Mouse (Mus musculus): ENCODE measurements around the gene Rheb. TPM values are rescaled to one million over a fixed set of nuclear protein-coding genes. Genes with fewer than 3 reads are reported as not detected.

Rheb gene
- polyA plus RNA-seq, 1 experiment from 2014 or later, result 252 TPM

DNA sequence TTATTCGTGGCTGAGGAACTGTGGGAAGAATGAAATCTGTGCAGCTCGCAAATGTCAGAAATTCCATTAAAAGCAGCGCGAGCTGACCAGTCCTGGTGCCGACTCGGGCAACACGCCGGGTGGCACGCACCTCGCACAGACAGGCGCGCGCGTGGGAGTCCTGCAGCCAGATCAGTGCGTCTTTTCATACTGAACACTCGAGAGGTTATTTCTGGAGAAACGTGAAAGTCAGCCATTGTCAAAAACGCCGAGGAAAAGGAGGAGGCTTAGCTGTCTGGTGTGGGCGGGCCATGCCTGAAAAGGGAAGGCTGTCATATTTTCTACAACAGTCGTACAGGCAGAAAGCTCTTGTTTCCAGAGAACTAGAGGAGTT is 665 bp upstream of the Rheb start:
- WGBS, result 1% methylated on average over 21 of the region's 21 CpGs
- Histone ChIP-seq H3K4me2 (ENCODE audit: low read length) (peak overlapping the region; percentile 71), H3K27me3 (ENCODE audit: insufficient read depth, low read length) (no peaks in the 10 kb centered on the region), H3K27ac (peak overlapping the region; percentile 86), H3K9ac (ENCODE audit: low read depth, low read length) (peak overlapping the region; percentile 51; the same call in 1 of the 2 replicates), H3K9me3 (replicated peaks; ENCODE audit: low read length) (no peaks in the 10 kb centered on the region), H3K36me3 (ENCODE audit: insufficient read depth, low read length) (no peaks in the 10 kb centered on the region), H3K4me1 (replicated peaks; ENCODE audit: insufficient read depth, low read length) (peaks cover 17% of the 10 kb centered on the region; the same call in 1 of the 2 replicates), H3K4me3 (replicated peaks; ENCODE audit: low read depth, low read length) (peak overlapping the region; percentile 31; the same call in 1 of the 2 replicates)
- TF ChIP-seq CTCF (IDR thresholded peaks at IDR 0.05; ENCODE audit: low read depth), result no peak
- no peak for ATAC-seq (replicated peaks; ENCODE audit: low FRiP score, low read depth)
- peak; percentile 66 for DNase-seq (ENCODE audit: low spot score)

DNA sequence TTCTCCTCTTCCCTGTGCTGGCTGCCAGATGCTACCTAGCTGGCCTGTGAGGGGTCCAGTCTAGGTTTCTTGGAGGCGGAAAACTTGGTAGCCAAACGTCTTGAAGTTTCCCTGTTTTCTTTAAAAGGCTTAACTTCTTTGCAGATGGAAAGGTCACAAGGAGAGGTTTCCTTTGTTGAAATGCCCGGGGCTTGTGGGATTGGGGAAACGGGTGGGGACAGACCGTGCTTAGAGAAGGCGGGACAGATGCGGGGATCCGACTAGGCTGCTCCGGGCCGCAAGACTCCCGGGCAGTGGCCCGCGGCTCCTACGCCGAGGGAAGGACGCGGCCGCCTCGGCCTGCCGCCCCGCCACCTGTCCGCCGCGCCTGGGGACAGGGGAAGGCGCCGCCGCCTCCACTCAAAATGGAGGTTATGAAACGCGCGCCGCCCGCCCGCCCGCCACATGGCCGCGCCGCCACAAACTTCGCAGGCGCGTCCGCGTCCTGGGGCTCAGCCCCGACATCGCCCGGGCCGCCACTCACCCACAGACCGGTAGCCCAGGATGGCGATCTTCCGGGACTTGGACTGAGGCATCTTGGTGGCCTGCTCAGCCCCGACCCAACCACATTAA is 656 bp downstream of the Rheb start:
- H3K4me1 ChIP-seq (replicated peaks; ENCODE audit: insufficient read depth, low read length), result peaks cover 27% of the 10 kb centered on the region
- DNase-seq (ENCODE audit: low spot score) (peak; percentile 59), ATAC-seq (replicated peaks; ENCODE audit: low FRiP score, low read depth) (no peak; the same call in 1 of the 2 replicates)
- no peaks in the 10 kb centered on the region for H3K36me3 ChIP-seq (ENCODE audit: insufficient read depth, low read length)
- H3K4me3 ChIP-seq (replicated peaks; ENCODE audit: low read depth, low read length), result peak overlapping the region; percentile 93
- peak overlapping the region; percentile 97 for H3K9ac ChIP-seq (ENCODE audit: low read depth, low read length)
- H3K27me3 ChIP-seq (ENCODE audit: insufficient read depth, low read length), result no peaks in the 10 kb centered on the region
- no peak for TF ChIP-seq CTCF (IDR thresholded peaks at IDR 0.05; ENCODE audit: low read depth)
- peak overlapping the region; percentile 100 for H3K27ac ChIP-seq
- peak overlapping the region; percentile 62 for H3K4me2 ChIP-seq (ENCODE audit: low read length)
- under 1% methylated on average over 34 of the region's 50 CpGs for WGBS
- H3K9me3 ChIP-seq (replicated peaks; ENCODE audit: low read length), result no peaks in the 10 kb centered on the region

DNA sequence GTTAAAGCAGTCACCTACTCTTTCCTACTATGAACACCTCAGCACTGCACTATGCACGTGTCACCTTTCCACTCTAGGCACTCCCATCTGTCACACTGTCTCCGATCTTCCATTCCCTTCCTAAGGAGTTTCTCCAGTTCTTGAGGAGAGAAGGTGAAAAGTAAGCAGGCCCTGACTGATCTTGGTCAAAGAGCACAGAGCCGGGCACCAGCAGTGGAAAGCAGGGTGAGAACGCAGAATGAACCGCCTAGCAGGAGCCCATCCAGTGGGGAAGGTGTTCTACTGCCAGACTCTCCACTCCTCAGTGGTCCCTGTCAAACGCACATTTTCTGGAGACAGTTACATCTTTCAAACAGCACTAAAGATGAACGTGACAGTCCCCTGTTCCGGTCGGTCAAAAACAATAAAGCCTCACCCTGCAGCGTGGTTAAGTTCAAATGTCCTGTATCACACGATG is 1.4 kb downstream of the Rheb start:
- H3K4me3 ChIP-seq (replicated peaks; ENCODE audit: low read depth, low read length), result peak overlapping the region; percentile 93
- H3K27ac ChIP-seq, result peak overlapping the region; percentile 100
- H3K9me3 ChIP-seq (replicated peaks; ENCODE audit: low read length), result no peaks in the 10 kb centered on the region
- 7% methylated on average over 11 of the region's 11 CpGs for WGBS
- peak overlapping the region; percentile 97 for H3K9ac ChIP-seq (ENCODE audit: low read depth, low read length)
- ATAC-seq (replicated peaks; ENCODE audit: low FRiP score, low read depth) (no peak), DNase-seq (ENCODE audit: low spot score) (no peak)
- H3K36me3 ChIP-seq (ENCODE audit: insufficient read depth, low read length), result no peaks in the 10 kb centered on the region
- H3K4me1 ChIP-seq (replicated peaks; ENCODE audit: insufficient read depth, low read length), result peaks cover 27% of the 10 kb centered on the region
- TF ChIP-seq CTCF (IDR thresholded peaks at IDR 0.05; ENCODE audit: low read depth), result no peak
- peak overlapping the region; percentile 62 for H3K4me2 ChIP-seq (ENCODE audit: low read length)
- H3K27me3 ChIP-seq (ENCODE audit: insufficient read depth, low read length), result no peaks in the 10 kb centered on the region

DNA sequence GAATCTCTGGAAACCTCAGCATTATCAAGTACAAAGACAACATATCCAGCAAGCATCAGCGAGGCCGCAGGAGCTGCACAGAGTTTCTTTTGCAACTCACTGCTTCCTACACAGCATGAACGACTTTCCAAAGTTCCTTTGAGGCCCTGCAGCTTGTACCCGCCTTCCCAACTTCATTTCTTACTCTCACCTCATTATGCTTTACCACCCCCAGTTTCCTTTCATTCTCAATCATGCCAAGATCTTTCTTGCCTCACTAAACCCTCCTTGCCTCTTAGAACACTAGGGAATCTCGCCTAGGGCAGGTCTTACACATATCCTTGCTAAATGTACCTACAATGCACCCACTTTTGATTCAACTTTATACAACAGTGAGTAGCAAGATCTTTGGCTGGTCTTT is 7.9 kb downstream of the Rheb start:
- 59% methylated on average over 5 of the region's 5 CpGs for WGBS
- H3K9me3 ChIP-seq (replicated peaks; ENCODE audit: low read length), result no peaks in the 10 kb centered on the region
- H3K4me3 ChIP-seq (replicated peaks; ENCODE audit: low read depth, low read length), result no peak overlapping the region
- no peak overlapping the region for H3K4me2 ChIP-seq (ENCODE audit: low read length)
- peak overlapping the region; percentile 9; the same call in 1 of the 2 replicates for H3K27ac ChIP-seq
- peaks cover 13% of the 10 kb centered on the region for H3K4me1 ChIP-seq (replicated peaks; ENCODE audit: insufficient read depth, low read length)
- DNase-seq (ENCODE audit: low spot score), result no peak
- no peak overlapping the region for H3K9ac ChIP-seq (ENCODE audit: low read depth, low read length)
- no peak for ATAC-seq (replicated peaks; ENCODE audit: low FRiP score, low read depth)
- H3K36me3 ChIP-seq (ENCODE audit: insufficient read depth, low read length), result no peaks in the 10 kb centered on the region
- TF ChIP-seq CTCF (IDR thresholded peaks at IDR 0.05; ENCODE audit: low read depth), result no peak
- no peaks in the 10 kb centered on the region for H3K27me3 ChIP-seq (ENCODE audit: insufficient read depth, low read length)

DNA sequence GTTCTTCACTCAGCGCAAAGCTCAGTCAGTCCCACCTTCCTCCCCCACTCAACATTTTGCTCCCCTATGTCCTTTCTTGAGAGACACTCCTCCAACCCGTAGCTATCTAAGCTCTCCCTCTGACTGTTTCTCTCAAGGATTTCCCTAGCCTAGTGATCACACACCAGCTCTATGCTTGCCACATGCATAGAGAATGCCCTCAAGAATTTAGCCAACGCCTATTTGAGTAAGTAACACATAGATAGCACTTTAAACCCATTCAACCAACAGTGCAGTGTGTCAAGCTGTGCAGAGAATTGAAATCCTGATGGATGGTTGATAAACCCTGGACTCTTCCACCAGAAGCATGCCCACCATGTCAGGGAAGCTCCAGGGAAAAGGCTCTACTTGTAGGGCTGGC is 10.5 kb downstream of the Rheb start:
- Histone ChIP-seq H3K36me3 (ENCODE audit: insufficient read depth, low read length) (no peaks in the 10 kb centered on the region), H3K9ac (ENCODE audit: low read depth, low read length) (no peak overlapping the region), H3K4me3 (replicated peaks; ENCODE audit: low read depth, low read length) (no peak overlapping the region), H3K4me1 (replicated peaks; ENCODE audit: insufficient read depth, low read length) (peaks cover 11% of the 10 kb centered on the region; the same call in 1 of the 2 replicates), H3K27me3 (ENCODE audit: insufficient read depth, low read length) (no peaks in the 10 kb centered on the region), H3K4me2 (ENCODE audit: low read length) (no peak overlapping the region), H3K9me3 (replicated peaks; ENCODE audit: low read length) (no peaks in the 10 kb centered on the region), H3K27ac (no peak overlapping the region)
- WGBS, result 86% methylated on average over 3 of the region's 3 CpGs
- TF ChIP-seq CTCF (IDR thresholded peaks at IDR 0.05; ENCODE audit: low read depth), result no peak
- DNase-seq (ENCODE audit: low spot score) (no peak), ATAC-seq (replicated peaks; ENCODE audit: low FRiP score, low read depth) (no peak)

DNA sequence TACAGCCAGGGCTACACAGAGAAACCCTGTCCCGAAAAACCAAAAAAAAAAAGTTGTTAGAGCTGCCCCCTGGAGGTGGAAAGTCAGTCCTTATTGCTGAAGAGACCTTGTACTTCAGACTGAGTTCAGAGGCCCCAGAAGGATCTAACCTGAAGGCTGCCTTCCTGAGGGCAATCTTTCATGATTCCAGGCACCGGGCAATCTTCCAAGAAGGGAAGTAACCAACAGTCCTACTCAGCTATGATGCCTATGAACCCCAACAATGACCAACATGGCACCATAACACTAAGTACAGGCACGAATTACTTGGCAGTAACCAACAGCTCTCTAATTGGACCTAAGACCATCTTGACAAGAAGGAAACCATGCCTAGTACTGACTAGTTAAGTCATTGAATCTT is 14.0 kb downstream of the Rheb start:
- no peak; the same call in 1 of the 2 replicates for TF ChIP-seq CTCF (IDR thresholded peaks at IDR 0.05; ENCODE audit: low read depth)

More for the DNA sequence above, 14.0 kb downstream of the Rheb start:
- Histone ChIP-seq H3K36me3 (ENCODE audit: insufficient read depth, low read length) (no peaks in the 10 kb centered on the region), H3K4me1 (replicated peaks; ENCODE audit: insufficient read depth, low read length) (peaks cover 33% of the 10 kb centered on the region), H3K9ac (ENCODE audit: low read depth, low read length) (no peak overlapping the region), H3K4me3 (replicated peaks; ENCODE audit: low read depth, low read length) (no peak overlapping the region), H3K27me3 (ENCODE audit: insufficient read depth, low read length) (no peaks in the 10 kb centered on the region), H3K4me2 (ENCODE audit: low read length) (no peak overlapping the region), H3K27ac (no peak overlapping the region), H3K9me3 (replicated peaks; ENCODE audit: low read length) (no peaks in the 10 kb centered on the region)
- 82% methylated on average over 3 of the region's 3 CpGs for WGBS
- no peak for ATAC-seq (replicated peaks; ENCODE audit: low FRiP score, low read depth)
- no peak for DNase-seq (ENCODE audit: low spot score)
